Mouse (Mus musculus): Measurements from ENCODE around the gene Med16. TPM values are rescaled to one million over a fixed set of nuclear protein-coding genes. Genes with fewer than 3 reads are reported as not detected.

The Med16 gene
- polyA plus RNA-seq, 1 experiment = 4.9 TPM

GRCm38 (mm10) chr10:79873313-79873712 lies 35.4 kb downstream of the Med16 start:
- H3K4me1 ChIP-seq (ENCODE audit: control insufficient read depth) = peaks cover 21% of the 10 kb centered on the region
- TF ChIP-seq TAL1 (IDR thresholded peaks at IDR 0.05; ENCODE audit: low read length) (no peak), GATA1 (IDR thresholded peaks at IDR 0.05; ENCODE audit: low read length) (no peak)
- H3K4me3 ChIP-seq (replicated peaks) = no peak overlapping the region
- H3K36me3 ChIP-seq (ENCODE audit: control insufficient read depth) = no peaks in the 10 kb centered on the region
- no peaks in the 10 kb centered on the region for H3K9me3 ChIP-seq (ENCODE audit: control insufficient read depth, low read length)
- H3K27me3 ChIP-seq (ENCODE audit: control insufficient read depth) = peaks cover 54% of the 10 kb centered on the region

GRCm38 (mm10) chr10:79872862-79873261 lies 35.9 kb downstream of the Med16 start:
- Histone ChIP-seq H3K9me3 (ENCODE audit: control insufficient read depth, low read length) (no peaks in the 10 kb centered on the region), H3K36me3 (ENCODE audit: control insufficient read depth) (no peaks in the 10 kb centered on the region), H3K4me3 (replicated peaks) (no peak overlapping the region), H3K4me1 (ENCODE audit: control insufficient read depth) (peaks cover 19% of the 10 kb centered on the region), H3K27me3 (ENCODE audit: control insufficient read depth) (peaks cover 49% of the 10 kb centered on the region)
- no peak for TF ChIP-seq GATA1 (IDR thresholded peaks at IDR 0.05; ENCODE audit: low read length)
- no peak for TF ChIP-seq TAL1 (IDR thresholded peaks at IDR 0.05; ENCODE audit: low read length)

- Histone ChIP-seq H3K9me3 (ENCODE audit: control insufficient read depth, low read length) (no peaks in the 10 kb centered on the region), H3K4me3 (replicated peaks) (no peak overlapping the region), H3K36me3 (ENCODE audit: control insufficient read depth) (no peaks in the 10 kb centered on the region), H3K4me1 (ENCODE audit: control insufficient read depth) (peaks cover 10% of the 10 kb centered on the region), H3K27me3 (ENCODE audit: control insufficient read depth) (peaks cover 39% of the 10 kb centered on the region)
- TF ChIP-seq TAL1 (IDR thresholded peaks at IDR 0.05; ENCODE audit: low read length) (no peak), GATA1 (IDR thresholded peaks at IDR 0.05; ENCODE audit: low read length) (no peak)
These were observed 36.9 kb downstream of the Med16 start for GRCm38 (mm10) chr10:79871845-79872244.

- no peak for TF ChIP-seq TAL1 (IDR thresholded peaks at IDR 0.05; ENCODE audit: low read length)
- no peak for TF ChIP-seq GATA1 (IDR thresholded peaks at IDR 0.05; ENCODE audit: low read length)
- H3K4me1 ChIP-seq (ENCODE audit: control insufficient read depth) = peaks cover 7% of the 10 kb centered on the region
- H3K9me3 ChIP-seq (ENCODE audit: control insufficient read depth, low read length) = no peaks in the 10 kb centered on the region
- no peak overlapping the region for H3K4me3 ChIP-seq (replicated peaks)
- H3K36me3 ChIP-seq (ENCODE audit: control insufficient read depth) = peaks cover 47% of the 10 kb centered on the region
- H3K27me3 ChIP-seq (ENCODE audit: control insufficient read depth) = no peaks in the 10 kb centered on the region; the same call in none of the 2 replicates
These were observed 42.1 kb downstream of the Med16 start for GRCm38 (mm10) chr10:79866601-79867000.

GRCm38 (mm10) chr10:79865801-79866295 lies 42.9 kb downstream of the Med16 start:
- H3K4me1 ChIP-seq (ENCODE audit: control insufficient read depth) = peaks cover 7% of the 10 kb centered on the region
- no peaks in the 10 kb centered on the region for H3K9me3 ChIP-seq (ENCODE audit: control insufficient read depth, low read length)
- no peak for TF ChIP-seq GATA1 (IDR thresholded peaks at IDR 0.05; ENCODE audit: low read length)
- no peak for TF ChIP-seq TAL1 (IDR thresholded peaks at IDR 0.05; ENCODE audit: low read length)
- no peak overlapping the region for H3K4me3 ChIP-seq (replicated peaks)
- H3K27me3 ChIP-seq (ENCODE audit: control insufficient read depth) = no peaks in the 10 kb centered on the region; the same call in 1 of the 2 replicates
- peaks cover 55% of the 10 kb centered on the region for H3K36me3 ChIP-seq (ENCODE audit: control insufficient read depth)

DNA sequence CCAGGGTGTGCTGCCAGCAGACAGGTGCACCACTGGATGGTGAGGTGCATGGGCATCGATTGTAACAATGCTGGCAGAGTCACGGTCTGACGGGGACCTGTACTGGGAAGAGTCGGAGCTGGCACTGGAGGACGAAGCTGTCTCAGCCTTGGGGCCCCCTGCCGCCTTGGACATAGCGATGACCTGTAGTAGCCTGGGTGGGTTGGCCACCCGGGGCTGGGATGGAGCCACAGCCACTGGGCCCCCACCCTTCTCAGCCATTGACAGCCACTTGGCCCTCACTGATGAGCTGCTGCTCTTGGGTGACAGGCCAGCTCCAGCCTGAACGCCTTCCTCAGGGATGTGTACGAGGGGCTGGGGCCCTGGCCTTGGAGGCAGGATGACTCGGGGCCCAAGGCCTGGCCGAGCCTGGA lies 43.5 kb downstream of the Med16 start:
- Histone ChIP-seq H3K4me3 (replicated peaks) (no peak overlapping the region), H3K36me3 (ENCODE audit: control insufficient read depth) (peaks cover 61% of the 10 kb centered on the region), H3K4me1 (ENCODE audit: control insufficient read depth) (peaks cover 12% of the 10 kb centered on the region)

DNA sequence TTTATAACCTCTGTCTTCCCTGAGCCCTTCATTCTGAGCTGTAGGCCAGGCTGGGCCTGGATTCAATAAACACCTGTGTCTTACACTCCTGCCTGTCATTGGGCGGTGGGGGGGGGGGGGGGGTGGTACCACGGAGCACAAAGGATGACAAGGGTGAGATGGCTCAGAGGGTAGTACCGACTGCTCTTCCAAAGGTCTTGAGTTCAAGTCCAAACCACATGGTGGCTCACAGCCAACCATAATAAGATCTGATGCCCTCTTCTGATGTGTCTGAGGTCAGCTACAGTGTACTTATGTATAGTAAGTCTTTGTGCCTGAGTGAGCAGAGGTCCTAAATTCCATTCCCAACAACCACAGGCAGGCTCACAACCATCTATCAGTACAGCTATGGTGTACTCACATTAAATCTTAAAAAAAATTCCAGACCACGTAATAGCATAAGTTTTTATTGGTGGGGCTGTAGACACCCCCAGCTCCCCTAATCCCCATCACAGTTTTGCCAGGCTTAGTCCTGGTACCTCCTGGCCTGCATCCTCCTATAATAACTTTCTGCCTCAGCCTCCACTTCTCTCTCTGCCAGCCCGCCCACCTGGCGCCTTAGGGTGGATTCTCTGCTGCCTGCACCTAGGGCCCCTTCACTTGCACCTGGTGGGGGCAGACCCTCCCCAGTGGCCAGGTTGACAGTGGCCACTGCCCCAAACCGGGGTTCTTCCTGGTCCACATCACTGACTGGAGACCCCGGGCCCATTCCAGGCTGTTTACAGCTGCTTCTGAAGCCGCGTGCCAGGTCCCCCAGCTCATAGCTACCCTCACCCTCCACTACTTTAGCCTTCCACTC lies 44.2 kb downstream of the Med16 start:
- no peaks in the 10 kb centered on the region for H3K9me3 ChIP-seq (ENCODE audit: control insufficient read depth, low read length)
- H3K36me3 ChIP-seq (ENCODE audit: control insufficient read depth) = peaks cover 67% of the 10 kb centered on the region
- no peaks in the 10 kb centered on the region; the same call in none of the 2 replicates for H3K27me3 ChIP-seq (ENCODE audit: control insufficient read depth)
- no peak overlapping the region for H3K4me3 ChIP-seq (replicated peaks)
- peaks cover 17% of the 10 kb centered on the region for H3K4me1 ChIP-seq (ENCODE audit: control insufficient read depth)
- TF ChIP-seq TAL1 (IDR thresholded peaks at IDR 0.05; ENCODE audit: low read length) = no peak
- no peak for TF ChIP-seq GATA1 (IDR thresholded peaks at IDR 0.05; ENCODE audit: low read length)

More for the DNA sequence above, 43.5 kb downstream of the Med16 start:
- no peaks in the 10 kb centered on the region; the same call in none of the 2 replicates for H3K27me3 ChIP-seq (ENCODE audit: control insufficient read depth)
- TF ChIP-seq GATA1 (IDR thresholded peaks at IDR 0.05; ENCODE audit: low read length) (no peak), TAL1 (IDR thresholded peaks at IDR 0.05; ENCODE audit: low read length) (no peak)
- H3K9me3 ChIP-seq (ENCODE audit: control insufficient read depth, low read length) = no peaks in the 10 kb centered on the region

DNA sequence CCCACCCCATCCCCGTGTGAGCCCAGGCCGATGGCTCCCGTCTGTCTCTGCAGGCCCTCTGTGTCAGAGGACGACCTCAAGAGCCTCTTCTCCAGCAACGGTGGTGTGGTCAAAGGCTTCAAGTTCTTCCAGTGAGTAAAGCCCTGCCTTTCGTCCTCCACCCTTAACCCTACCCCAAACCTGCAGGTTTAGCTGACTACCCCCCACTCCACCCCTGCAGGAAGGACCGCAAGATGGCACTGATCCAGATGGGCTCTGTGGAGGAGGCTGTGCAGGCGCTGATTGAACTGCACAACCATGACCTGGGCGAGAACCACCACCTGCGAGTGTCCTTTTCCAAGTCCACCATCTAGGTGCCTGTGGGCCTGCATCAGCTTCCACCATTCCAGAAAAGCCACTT lies 45.8 kb downstream of the Med16 start:
- Histone ChIP-seq H3K4me1 (ENCODE audit: control insufficient read depth) (peaks cover 29% of the 10 kb centered on the region), H3K36me3 (ENCODE audit: control insufficient read depth) (peaks cover 84% of the 10 kb centered on the region), H3K9me3 (ENCODE audit: control insufficient read depth, low read length) (no peaks in the 10 kb centered on the region), H3K4me3 (replicated peaks) (no peak overlapping the region), H3K27me3 (ENCODE audit: control insufficient read depth) (no peaks in the 10 kb centered on the region; the same call in 1 of the 2 replicates)
- TF ChIP-seq TAL1 (IDR thresholded peaks at IDR 0.05; ENCODE audit: low read length) = no peak
- no peak for TF ChIP-seq GATA1 (IDR thresholded peaks at IDR 0.05; ENCODE audit: low read length)

GRCm38 (mm10) chr10:79862049-79862788 lies 46.5 kb downstream of the Med16 start:
- Histone ChIP-seq H3K36me3 (ENCODE audit: control insufficient read depth) (peaks cover 91% of the 10 kb centered on the region), H3K4me1 (ENCODE audit: control insufficient read depth) (peaks cover 36% of the 10 kb centered on the region), H3K27me3 (ENCODE audit: control insufficient read depth) (no peaks in the 10 kb centered on the region; the same call in 1 of the 2 replicates), H3K9me3 (ENCODE audit: control insufficient read depth, low read length) (no peaks in the 10 kb centered on the region), H3K4me3 (replicated peaks) (no peak overlapping the region)
- TF ChIP-seq TAL1 (IDR thresholded peaks at IDR 0.05; ENCODE audit: low read length) = no peak
- TF ChIP-seq GATA1 (IDR thresholded peaks at IDR 0.05; ENCODE audit: low read length) = no peak
